Mouse (Mus musculus) adrenal gland, postnatal 4 days (tissue): ENCODE measurements around the gene Dhrs1. TPM values are rescaled to one million over a fixed set of nuclear protein-coding genes. Genes with fewer than 3 reads are reported as not detected.
A peak's percentile ranks its signal among the peaks of the same experiment; 100 is the strongest.

ENCODE experiments used
- DNase-seq, 2 experiments: peaks; one replicate each; pipeline ENCODE4 v3.0.0; 2021 to 2022; ENCODE audit warnings: low spot score in 2 of 2, mixed read lengths in 2 of 2
- long read RNA-seq, 2 experiments: library from polyadenylated mRNA; stranded (forward); transcript quantifications; one replicate each; pipeline ENCODE4 v2.0.0; 2021
- total RNA-seq, 2 experiments: library from RNA; stranded (reverse); gene quantifications; 2 replicates each; pipeline ENCODE4 v1.2.3; 2021

Gene Dhrs1
- total RNA-seq, result 10 to 100 TPM; 74.1 to 77.7 TPM
- long read RNA-seq, experiment 1, transcript Dhrs1-201 (9 exons, 1,477 nt), result major isoform, 46 of 49 reads
- long read RNA-seq, experiment 1, partial matches to known transcripts, result 0 of 49 reads
- long read RNA-seq, experiment 1, other reads (novel, unspliced or antisense), result 3 of 49 reads
- long read RNA-seq, experiment 2, transcript Dhrs1-201 (9 exons, 1,477 nt), result major isoform, 52 of 61 reads
- long read RNA-seq, experiment 2, partial matches to known transcripts, result 0 of 61 reads
- long read RNA-seq, experiment 2, other reads (novel, unspliced or antisense), result 9 of 61 reads

DNA sequence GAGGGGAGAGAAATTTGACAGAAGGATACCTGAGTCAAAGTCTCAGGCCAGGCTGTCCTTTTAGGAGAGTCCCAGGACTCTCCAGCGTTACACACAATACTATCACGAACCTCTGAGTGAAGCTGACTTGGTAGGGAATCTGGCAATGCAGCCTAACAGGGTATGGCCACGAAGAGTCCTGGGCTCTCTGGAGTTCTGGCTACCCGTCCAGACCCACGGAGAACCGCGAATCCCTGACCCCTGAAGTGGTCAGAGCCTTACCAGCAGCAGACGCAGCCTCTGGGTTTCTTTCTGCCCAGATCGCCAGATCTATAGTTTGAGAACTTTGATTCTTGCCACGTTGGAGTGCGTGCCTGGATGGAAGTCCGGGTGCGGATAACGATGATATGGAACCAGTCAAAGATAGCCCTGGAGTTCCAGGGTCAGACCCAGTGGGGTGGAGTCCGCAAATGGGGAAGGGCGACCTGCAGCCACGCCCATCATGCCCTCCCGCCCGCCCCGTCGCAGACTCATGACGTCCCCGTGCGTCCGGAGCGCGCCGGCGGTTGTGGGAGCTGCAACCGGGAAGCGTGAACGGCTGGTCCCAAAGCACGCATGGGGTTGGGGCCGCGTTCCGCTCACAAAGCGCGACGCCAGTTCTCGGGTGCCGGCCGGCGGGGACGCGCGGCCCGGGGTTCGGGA, at the start of gene Dhrs1, which contains the start of gene Nop9:
Dhrs1 (minus strand) TSS at position 511 of the 681 bp plus-strand sequence.
Nop9 (plus strand) TSS at position 514 of the 681 bp plus-strand sequence.
- DNase-seq, result peak; percentile 74 to 80

DNA sequence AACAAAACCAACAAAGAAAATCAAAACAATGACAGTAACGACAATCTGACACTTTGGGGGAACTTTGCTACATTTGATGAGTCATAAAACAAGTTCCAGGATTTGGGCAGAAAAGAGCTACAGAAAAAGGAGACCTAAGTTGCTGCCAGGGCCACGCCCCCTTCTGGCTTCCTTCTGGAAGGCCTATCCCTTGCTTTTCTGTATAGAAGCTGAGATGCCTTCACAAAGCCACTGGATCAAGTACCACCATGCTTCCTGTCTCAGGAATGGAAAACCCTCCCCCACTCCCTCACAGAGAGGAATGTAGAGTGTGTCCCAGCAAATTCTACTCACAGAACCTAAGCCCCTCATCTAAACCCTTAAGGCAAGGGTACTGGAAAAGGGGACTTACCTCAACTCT, 48.5 kb upstream of the Dhrs1 start:
- DNase-seq, result no peak

DNA sequence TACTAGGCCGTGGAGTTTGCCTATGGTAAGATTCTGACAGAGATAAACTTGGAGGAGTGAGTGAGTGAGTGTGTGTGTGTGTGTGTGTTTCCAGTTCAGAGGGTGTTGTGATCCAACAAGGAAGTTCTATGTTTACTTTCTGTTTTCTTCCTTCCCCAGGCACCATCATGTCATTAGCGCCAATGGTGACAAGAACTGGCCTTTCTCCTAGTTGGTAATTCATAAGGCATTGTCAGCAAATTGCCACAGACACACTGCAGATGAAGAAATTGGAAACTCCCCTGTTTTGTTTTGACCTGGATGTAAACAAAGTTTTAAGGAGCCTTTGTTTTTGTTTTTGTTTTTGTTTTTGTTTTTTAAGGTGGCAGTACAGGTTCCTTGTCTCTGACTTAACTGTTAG, 48.0 kb upstream of the Dhrs1 start:
- no peak for DNase-seq

DNA sequence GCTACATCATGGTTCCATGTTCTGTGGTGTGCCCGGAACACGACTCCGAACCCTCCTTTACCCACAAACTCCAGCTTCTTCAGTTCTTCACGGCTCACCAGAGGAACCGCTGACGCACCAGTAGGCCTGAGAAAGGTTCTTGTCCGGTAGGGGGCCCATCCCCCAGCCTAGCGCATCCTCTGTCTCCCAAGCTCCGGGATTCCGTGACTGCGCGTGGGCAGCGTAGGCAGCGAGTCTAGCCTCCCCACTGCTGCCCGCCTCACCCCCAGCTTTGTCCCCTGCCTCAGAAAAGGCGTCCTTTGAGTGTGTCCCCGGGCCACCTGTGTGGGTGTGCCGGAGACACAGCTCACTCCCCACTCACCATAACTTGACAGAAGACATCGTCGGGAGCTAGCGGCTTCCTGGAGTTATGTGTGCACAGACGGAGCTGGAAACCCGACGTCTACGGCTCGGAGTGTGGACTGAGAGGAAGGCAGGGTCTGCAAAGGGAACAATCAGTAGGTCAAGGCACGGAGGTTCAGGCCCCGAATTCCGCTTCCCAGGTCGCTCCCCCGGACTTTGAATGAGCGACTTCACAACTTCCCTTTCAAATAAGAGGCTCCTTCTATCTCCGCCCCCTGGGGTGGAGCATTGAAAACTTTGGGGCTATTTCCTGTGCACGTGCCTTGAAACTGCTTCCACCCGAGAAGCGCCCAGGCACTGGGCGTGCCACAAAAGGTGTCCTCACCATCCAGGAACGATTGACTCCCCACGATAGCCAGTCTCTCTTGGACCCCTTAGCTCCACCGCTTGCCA, 43.0 kb upstream of the Dhrs1 start, which contains the start of gene Ripk3:
Ripk3 (minus strand) TSS at position 610 of the 795 bp plus-strand sequence.
- no peak for DNase-seq

DNA sequence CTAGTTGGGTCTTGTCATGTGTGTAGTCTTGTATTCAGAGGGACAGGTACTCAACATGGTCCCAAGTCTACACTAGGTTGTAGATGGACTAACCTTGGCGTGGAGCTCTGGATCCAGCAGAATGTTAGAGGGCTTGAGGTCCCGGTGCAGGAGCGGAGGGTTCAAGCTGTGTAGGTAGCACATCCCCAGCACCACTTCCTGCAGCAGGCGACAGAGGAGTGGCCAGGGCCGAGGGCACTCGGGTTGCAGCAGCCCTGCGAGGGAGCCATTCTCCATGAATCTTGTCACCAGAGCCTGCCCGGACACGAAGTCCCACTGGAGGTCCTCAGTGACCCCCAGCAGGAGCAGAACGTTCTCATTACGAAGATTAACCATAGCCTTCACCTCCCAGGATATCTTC, 42.2 kb upstream of the Dhrs1 start:
- DNase-seq, result no peak

DNA sequence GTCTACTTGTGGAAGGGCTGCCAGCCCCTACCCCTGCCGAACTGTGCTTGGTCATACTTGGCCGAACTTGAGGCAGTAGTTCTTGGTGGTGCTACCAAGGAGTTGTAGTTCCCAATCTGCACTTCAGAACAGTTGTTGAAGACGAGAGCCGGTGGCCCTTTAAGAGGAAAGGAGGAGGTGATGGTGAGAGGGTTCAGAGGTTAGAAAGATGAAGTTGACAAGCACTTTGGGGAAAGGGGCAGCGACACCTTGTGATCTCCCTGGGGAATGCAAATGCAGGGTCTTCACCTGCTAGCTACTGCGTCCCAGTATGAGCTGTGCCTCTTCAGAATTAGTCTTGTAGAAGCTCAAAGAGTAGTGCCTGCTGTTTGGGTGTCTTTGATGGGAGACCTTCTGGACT, 39.7 kb upstream of the Dhrs1 start:
- DNase-seq, result peak; percentile 1 to 2

DNA sequence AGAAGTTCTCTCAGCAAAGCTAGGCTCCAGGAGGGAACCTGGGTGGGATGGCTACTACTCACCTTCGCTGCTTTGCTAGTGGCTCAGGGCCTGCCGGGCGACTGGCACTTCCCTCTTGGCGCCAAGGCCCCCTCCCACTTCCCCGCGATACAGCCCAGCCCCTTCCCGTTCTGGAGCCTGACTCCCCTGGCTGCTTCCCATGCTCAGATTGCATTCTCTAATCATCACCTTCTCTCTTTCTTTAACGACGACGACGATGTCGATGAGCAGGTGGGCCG, 38.4 kb upstream of the Dhrs1 start, which contains the start of gene Adcy4:
Adcy4 (minus strand) TSS at position 138 of the 278 bp plus-strand sequence.
- peak; percentile 1 for DNase-seq

DNA sequence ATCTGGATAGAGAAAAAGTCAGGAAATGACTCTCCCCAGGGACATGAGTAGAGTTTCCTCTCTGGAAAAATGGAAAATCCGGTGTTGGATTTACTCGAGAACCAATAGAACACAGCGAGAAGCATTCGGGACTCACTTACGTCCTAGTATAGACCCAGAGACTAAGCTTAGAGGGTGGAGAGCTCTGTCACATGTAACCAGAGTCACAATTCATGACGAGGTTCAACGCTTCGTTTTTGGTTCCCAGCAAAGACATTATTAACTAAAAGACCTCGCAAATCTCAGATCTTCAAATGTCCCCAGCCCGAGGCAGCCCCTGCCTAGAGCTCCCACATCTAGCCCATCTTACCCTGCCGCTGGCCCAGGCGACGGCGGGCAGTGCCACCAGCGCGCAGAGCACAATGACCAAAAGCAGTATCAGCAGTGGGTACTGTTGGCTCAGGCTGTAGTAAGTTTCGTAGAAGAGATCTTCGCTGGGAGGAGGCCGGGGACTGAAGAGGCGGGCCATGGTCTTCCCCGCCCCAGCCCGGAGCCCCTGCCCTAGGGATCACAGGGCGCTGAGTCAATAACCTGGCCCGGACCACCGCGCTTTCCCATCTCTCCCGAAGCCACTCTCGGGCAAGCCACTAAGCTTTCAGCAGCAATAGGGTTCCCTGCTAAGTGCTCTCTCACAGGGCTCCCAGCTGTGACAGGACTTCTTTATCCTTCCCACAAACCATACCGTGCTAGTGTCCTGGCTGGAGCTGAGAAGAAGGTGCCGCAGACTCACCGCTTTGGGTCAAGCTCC, 37.9 kb upstream of the Dhrs1 start:
- DNase-seq, result peak; percentile 2 to 3

DNA sequence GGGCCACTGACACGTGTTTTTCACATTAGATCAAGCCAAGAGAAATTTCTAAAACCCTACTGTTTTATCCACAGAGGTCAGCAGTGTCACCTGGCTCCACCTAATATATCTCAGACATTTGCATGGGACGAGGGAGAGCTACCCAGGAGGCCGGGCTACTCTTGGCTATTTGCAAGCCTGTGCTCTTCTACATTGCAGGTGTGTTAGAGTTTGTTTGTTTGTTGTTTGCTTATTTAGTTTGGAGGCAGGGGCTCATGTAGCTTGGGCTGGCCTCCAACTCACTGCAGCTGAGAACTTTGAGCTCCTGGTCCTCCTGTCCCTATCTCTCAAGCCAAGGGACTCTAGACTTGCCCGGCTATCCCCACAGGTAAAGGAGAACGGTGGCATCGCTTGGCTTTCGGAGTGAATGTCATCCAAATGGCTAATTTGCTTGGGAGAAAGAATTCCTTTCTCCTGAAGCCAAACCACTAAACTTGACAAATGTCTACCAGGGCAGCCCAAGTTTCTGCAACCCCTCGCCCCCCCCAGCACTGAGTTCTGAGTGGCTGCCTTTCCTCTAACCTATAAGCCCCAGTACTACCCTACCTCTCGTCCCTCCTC, 37.0 kb upstream of the Dhrs1 start:
- peak; percentile 0 to 1 for DNase-seq

DNA sequence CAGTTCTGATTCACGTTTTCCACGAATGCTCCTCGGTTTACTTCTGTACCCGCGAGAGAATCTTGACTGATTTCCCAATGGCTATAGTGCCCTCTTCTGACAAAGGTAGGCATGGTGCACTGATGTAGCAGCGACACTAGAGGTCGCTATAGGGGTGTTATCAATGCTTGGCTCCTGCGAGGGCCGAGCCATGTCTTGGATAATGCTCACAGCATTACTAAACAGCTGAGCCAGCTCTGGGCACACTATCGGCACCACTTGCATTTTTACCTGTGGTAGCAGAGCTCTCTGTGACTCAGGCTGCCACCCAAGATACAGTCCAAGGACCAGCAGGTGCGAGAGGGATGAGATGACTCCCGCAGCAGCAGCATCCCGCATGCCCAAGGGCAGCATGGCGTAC, 35.8 kb upstream of the Dhrs1 start:
- DNase-seq, result peak; percentile 10 to 13

DNA sequence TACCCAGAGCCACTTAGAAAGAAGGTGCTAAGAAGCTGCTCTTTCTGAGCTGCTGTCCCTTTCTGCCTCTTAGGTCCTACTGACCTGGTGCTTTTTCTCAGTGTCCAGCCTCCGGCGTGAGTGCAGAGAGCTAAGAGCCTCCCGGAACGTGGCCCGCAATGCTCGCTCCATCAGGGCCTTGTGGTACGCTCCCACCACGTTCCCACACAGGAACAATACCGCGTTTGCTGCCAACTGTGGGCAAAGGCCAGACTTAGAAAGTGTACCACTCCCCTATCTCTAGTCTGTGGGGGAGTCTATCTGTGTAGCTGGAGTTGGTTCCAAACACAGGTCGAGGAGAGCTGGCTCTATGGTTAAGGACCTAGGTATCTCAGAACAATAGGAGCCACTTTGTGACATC, 35.2 kb upstream of the Dhrs1 start:
- DNase-seq, result peak; percentile 1 to 6

DNA sequence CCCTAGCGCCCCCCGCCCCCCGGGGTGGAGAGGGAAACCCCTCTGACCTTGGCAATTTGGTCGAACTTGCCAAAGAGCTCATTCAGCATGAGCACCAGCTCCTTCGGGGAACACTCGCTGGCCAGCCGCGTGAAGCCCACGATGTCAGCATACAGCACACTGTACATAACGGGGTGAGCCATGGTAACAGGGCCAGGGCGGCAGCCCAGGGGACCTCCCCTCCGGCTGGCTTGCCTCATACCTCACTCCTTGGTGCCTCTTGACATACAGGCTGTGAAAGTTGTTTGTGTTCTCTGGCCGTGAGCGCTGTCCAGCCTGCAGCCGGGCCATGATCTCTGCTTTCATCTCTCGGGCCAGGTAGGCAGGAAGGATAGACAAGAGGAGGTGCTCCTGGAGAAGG, 34.2 kb upstream of the Dhrs1 start:
- DNase-seq, result peak in 1 of 2 experiments; percentile 1

DNA sequence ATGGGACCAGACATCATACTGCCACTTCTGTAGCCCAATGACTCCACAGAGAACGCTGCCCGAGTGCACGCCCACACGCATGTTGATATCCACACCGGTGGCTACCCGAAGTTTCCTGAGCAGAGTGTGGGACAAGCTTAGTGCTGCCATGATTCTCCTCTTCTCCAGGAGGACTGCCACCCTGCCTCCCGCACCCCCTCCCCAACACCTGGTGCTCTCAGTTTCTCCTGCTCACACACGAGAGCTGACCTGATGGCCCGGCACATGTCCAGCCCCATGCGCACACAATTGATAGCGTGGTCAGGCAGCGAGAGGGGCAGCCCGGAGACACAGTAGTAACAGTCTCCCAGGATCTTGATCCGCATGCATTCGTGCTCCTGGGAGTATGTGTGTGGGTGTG, 33.2 kb upstream of the Dhrs1 start:
- no peak for DNase-seq

DNA sequence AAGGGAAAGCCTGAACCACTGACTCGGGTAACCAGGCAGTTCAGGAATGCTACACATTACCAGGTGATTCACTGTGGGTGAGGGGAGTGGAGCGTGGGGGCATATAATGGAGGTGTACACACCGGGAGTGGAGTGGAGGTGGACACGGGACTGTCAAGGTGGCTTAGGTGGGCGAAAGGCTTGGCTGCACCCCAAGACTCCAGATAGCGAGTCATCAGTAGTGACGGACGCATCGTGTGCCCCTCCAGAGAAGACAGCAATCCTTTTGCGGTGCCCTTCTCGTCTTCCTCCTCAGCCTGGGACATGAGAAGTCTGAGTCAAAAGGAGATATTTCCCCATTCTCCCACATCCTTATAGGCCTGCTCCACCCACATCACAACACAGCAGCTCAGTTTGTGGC, 32.3 kb upstream of the Dhrs1 start:
- no peak for DNase-seq

DNA sequence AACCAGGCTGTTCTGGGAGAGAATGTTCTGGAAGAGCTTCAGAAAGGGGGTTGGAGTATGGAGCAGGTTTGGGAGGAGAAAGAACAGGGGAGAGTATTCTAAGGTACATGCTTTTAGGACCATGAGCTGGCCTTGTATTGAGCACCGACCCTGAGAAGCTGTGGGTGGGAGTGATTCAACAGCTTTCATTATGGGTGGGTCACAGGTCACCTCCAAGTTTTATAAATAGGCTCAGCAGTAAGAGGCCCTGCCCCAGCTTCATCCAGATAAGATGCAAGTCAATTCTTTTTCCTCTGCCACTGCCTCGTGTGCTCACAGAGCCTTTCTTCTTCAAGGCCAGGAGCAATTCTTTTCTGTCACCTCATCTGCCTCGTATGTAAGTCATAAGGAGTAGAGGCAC, 31.7 kb upstream of the Dhrs1 start:
- no peak for DNase-seq

DNA sequence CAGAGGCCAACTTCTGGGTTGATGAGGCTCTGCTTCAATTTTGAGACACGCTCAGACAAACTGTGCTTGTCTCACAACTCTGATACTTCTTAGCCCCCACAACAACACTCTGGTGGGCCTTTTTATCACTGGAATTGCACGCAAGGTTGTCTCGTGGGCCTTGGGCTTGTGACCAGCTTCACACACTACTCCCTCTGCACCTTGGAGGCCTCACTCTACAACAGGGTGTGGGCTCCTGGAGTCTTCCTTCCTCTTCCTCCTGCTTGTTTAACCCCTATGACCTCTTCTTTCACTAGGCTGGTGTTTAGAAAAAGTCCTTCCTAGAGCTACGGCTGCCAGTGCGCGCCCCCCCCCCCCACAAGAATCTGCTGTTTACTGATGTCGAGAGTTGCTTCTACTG, 31.2 kb upstream of the Dhrs1 start:
- no peak for DNase-seq

DNA sequence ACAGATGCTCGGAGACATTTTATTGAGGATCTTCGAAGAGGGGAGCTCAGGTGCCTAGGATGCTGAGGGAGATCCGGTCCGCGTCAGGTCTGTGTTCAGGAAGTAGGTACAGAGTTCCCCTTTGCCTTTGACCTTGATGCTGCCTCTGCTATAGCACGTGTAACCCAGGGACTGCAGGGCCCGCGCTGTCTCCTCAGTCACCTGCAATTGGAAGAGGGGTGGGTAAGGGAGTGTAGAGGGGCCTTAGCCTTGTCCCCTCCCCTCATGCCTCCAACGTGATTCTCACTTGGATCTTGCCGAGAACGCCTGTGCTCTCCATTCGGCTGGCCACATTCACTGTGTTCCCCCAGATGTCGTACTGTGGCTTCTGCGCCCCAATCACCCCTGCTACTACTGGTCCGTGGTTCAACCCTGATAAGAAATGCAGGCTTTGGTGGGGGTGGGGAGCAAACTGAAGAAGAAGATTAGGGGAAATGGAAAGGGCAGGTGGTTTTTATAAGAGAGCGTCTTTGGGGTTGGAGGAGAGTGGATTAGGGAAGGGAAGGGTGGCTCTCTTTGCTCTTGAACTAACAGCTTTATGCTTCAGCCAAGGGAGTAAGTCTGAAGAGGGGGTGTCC, 23.7 kb upstream of the Dhrs1 start:
- no peak for DNase-seq

DNA sequence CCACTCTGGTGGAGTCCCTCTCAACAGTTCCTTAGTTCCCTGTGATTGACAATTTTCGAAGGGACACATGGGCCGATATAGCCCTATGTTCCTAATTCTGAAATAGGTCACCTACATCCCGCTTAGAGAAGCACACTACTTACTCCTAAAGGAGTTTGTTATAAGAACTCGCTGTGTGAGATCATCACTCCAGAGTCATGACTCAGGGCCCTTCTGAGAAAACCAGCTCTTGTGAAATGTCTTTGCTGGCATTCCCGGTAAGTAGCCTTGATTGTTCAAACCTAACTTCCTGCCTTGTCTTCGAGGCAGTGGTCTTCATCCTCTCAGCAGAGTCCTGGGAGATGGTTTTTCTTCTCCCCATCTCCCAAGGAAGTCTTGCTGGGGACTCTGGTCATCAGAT, 23.1 kb upstream of the Dhrs1 start:
- no peak for DNase-seq

DNA sequence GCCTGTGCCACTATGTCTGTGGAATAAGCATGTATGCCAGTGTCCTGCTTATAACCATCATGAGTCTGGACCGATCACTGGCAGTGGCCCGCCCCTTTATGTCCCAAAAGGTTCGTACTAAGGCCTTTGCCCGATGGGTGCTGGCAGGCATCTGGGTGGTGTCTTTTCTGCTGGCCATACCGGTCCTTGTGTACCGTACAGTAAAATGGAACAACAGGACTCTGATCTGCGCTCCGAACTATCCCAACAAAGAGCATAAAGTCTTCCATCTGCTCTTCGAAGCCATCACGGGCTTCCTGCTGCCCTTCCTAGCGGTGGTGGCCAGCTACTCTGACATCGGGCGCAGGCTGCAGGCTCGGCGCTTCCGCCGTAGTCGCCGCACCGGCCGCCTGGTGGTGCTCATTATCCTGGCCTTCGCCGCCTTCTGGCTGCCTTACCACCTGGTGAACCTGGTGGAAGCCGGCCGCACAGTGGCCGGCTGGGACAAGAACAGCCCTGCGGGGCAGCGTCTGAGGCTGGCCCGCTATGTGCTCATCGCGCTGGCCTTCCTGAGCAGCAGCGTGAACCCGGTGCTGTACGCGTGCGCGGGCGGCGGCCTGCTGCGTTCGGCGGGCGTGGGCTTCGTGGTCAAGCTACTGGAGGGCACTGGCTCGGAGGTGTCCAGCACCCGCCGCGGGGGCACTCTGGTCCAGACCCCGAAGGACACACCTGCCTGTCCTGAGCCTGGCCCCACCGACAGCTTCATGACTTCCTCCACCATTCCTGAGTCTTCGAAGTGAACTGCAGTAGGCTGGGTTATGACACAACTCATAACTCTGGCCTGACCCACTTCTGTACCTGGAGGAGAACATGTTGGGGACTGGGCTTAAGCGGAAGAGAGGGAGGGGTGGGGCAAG, 22.3 kb upstream of the Dhrs1 start:
- no peak for DNase-seq
